Mouse (Mus musculus): ENCODE results near the gene Chmp2a. TPM values are rescaled to one million over a fixed set of nuclear protein-coding genes. Genes with fewer than 3 reads are reported as not detected.

The Chmp2a gene
- total RNA-seq, 2 experiments from 2014 or later: 178 to 225 TPM

DNA sequence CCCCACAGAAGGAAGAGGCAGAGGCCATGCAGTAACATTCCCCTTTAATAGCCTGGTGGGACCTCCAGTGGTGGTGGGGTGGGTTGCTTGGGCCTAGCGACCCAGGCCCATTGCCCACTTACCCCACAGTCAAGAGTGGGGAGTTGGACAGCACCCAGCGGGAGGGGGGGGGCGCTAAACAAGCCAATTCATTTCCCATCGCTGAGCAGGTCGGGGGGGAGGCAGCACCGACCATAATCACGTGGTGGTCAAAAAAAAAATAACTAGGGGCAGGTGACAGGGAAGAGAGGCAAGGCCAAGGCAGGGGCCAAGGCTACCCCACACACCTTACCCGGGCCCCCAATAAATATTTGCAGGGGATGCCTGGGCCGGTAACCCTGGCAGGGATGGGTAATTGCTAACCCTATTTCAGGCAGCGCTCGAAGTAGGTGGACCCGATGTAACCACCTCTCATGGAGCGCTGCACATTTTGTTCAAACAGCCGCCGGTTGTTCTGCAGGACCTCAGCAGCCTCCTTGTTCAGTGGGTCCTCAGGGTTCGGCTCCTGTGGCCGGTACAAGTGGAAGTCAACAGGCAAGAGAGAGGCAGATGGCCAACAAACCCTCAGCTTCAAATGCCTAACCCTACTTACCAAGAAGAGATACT lies 726 bp upstream of the Chmp2a start:
- peak in 1 of 2 experiments; percentile 27 for DNase-seq

DNA sequence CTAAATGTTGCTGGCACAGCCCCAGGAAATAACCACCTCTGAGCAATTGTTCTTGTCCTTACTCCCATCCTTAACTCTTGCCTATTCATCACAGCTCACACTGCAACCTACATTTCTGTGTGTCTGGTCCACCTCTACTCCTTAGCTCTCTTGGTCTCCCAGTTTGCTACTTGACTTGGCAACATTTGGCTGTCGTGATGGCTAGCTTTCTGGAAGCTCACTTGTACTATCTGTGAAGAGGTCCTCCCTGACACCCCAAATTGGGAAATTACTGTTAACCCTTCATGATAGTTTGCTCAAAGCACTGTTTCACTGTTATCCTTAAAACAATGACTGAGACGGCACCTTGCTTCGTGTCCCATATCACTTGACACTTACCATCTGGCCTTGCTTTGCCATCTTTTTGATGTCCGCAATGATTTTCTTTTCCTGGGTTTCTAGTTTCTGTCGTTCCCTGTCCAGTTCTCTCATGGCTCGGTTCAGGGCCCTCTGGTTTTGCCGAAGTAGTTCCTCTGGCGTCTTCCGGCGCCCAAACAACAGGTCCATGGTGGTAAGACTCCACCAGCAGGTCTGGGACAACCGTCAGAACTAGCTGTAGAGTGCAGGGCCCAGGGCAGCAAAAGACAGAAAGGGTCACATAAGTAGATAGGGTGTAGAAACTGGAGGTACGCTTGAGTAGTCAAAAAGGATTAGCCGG lies 1.0 kb downstream of the Chmp2a start:
- no peak for DNase-seq

DNA sequence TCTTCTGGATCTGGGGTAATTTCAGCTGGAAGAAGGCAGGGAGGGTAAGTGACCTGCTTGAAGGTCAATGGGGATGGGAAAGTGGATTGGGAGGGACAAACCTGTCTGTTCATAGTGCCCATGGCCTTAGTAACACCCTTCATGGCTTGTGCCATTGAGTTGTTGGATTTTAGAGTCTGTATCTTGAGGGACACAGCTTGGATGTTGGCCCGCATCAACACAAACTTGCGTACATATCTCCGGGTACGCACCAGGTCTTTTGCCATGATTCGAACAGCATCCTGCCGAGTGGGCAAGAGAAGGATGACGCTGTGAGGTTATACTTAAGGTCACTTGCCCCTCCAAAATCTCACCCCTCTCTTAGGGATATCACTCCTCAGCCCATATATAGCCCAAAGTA lies 2.1 kb downstream of the Chmp2a start:
- no peak for DNase-seq

DNA sequence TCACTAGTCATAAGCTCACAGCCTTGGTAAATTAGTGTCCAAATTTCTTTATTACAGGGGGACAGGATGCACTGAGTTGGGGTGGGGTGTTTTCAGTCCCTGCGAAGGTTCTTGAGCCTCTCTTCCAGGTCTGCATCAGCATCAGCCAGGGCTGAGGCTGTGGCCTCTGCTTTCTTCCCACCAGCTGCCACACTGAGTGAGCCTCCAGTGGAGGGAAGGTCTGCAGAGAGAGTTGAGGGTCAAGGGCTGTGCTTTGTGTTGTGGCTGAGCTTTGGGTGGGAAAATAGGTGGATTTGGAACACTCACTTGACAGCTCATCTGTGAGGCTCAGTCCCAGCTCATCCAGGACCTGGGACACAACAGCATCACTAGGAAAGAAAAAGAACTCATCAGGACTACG lies 2.6 kb downstream of the Chmp2a start:
- DNase-seq: no peak

DNA sequence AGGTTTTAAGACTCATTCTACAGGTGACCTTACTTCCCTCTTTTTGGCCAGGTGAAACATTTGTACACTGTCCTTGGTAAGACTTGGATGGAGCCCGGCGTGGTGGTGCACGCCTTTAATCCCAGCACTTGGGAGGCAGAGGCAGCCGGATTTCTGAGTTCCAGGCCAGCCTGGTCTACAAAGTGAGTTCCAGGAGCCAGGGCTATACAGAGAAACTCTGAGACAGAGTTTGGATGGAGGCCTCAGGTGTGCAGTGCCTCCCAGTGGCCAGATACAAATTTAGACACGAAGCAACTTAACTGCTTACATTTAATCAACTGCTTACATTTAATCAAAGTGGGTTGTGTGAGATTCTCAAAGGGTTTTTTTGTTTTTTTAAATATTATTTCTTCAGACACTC lies 3.5 kb downstream of the Chmp2a start:
- no peak for DNase-seq

DNA sequence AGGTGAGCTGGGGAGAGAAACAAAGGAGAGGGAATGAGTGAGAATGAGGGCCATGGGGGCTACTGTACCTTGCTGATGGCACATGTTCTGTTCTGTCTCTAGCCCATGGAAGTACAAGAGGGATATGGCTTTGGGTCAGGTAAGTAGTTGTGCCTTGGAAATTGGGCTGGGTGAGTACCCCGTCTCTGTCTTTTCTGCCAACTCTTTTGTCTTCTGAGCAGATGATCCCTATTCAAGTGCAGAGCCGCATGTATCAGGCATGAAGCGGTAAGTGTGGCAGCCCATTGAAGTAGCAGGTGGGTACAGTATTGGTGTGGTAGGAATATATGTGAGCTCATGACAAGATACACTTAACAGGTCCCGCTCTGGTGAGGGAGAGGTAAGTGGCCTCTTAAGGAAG lies 5.6 kb downstream of the Chmp2a start:
- DNase-seq: no peak

- no peak for DNase-seq
These were observed 9.0 kb downstream of the Chmp2a start for GRCm38 (mm10) chr7:13025511-13026112.

DNA sequence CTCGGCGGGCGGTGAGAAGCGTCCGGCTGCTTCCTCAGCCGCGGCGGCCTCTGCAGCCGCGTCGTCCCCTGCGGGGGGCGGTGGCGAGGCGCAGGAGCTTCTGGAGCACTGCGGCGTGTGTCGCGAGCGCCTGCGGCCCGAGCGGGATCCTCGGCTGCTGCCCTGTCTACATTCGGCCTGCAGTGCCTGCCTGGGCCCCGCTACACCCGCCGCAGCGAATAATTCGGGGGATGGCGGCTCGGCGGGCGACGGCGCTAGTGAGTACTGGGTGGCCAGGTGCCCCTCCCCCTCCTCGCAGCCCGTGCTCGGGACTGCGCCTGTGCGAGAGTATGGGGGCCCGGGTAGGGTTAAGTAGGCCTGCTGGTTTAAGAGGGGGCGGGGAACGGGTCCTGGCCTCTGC lies 9.8 kb downstream of the Chmp2a start:
- peak; percentile 79 to 89 for DNase-seq

DNA sequence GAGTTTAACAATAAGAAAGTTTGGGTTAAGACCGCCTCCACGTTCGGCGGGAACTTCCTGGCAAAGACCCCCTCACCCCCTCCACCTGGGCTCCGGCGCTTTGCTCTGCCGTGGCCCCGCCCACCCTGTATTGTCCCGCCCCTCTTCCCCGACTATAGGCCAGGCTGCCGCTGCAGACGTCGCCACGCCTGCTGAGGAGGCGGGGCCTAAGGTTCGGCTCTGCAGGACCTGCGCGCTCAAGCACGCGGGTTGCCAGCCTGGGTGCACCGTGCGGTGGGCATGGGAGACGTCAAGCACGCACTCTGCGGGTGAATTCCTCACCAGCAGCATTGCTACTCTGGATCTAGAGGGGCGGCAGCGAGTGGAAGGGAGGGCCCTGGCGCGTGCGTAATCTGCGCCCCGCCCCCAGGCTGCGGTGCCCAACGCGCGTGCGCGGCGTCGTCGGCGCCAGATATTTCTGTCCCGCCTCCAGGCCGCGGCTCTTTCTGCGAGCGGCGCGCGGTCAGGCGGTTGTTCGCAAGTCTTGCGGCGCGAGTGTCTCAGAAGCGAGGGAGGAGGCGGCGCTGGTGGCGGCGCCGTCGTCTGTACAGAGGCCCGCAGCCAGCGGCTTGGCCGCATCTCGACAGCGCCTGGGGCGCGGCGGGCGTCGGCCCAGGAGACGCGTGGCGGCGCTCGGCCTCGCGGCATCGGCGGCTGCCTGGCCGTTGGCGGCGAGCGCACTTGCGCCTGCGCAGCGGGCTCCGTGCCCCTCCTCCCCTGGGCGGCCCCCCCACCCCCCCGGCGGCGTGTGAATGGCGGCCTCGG lies 10.5 kb downstream of the Chmp2a start:
- DNase-seq: peak; percentile 92 to 94

- peak; percentile 81 to 86 for DNase-seq
These were observed 11.7 kb downstream of the Chmp2a start for GRCm38 (mm10) chr7:13022773-13023535.

- DNase-seq: no peak
These were observed 19.4 kb downstream of the Chmp2a start for GRCm38 (mm10) chr7:13015217-13015616.

- DNase-seq: no peak
These were observed 20.2 kb downstream of the Chmp2a start for GRCm38 (mm10) chr7:13014275-13014839.

DNA sequence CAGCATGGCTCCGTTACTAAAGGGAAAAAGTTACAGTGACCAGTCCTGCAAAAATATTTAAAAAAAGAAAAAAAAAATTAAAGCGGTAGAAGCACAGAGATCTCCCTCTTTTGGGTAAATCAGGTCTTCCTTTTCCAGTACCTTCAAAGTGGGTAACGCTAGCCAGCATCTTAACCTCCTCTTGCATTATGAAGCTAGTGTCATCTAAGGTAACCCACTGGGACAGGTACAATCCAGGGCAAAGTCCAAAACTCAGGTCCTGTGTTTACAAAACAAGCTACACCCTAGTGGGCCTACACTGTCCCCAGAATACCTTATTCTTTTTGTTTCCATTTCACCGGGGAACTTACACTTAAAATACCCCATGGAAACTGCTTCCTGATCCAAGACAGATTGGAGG lies 20.9 kb downstream of the Chmp2a start:
- DNase-seq: no peak

DNA sequence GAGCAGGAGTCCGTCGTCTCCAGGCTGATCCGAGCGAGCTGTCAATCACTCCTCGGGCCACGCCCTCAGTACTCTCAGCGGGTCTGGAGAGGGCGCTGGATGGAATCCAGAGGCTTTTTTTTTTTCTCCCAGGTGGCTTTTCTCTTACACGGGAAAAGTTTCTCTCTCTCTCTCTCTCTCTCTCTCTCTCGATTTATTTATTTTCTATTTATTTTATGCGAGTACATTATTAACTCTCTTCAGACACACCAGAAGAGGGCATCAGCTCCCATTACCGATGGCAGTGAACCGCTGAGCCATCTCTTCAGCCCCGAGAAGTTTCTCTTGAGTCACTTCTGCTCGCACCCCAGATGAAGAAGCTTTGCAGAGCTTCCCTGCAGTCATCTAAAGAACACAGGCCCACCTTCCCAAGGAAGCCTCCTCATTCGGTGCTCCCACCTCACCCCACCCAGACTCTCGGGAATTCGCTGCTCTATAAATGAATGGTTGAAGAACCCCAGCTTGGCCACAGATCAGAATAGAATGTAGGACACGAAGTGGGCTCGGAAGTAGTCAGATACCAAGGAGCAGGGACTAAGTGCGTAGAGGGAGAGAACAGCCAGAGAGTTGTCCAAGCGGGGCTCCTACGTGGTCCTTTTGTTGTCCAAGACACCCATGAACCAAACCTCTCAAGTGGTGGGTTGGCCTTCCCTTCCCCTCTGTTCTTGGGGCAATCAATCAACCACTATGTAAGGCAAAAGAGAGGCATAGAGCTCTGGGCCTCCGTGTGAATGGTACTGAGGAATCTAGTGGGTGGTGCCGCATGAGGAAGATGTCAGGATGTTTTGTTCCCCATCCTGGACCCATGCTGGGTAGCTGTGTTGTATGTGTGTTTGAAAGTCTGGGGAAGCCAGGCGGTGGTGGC lies 24.4 kb downstream of the Chmp2a start, which contains the start of gene Zbtb45:
Gene Zbtb45, minus strand, starts transcription at position 30 of the 904 bp plus-strand sequence.
- no peak for DNase-seq

GRCm38 (mm10) chr7:13009143-13010004 lies 25.2 kb downstream of the Chmp2a start:
- DNase-seq: peak; percentile 91 to 92

GRCm38 (mm10) chr7:13007341-13008092 lies 27.1 kb downstream of the Chmp2a start:
- no peak for DNase-seq

GRCm38 (mm10) chr7:13006531-13006930 lies 28.1 kb downstream of the Chmp2a start:
- DNase-seq: no peak

DNA sequence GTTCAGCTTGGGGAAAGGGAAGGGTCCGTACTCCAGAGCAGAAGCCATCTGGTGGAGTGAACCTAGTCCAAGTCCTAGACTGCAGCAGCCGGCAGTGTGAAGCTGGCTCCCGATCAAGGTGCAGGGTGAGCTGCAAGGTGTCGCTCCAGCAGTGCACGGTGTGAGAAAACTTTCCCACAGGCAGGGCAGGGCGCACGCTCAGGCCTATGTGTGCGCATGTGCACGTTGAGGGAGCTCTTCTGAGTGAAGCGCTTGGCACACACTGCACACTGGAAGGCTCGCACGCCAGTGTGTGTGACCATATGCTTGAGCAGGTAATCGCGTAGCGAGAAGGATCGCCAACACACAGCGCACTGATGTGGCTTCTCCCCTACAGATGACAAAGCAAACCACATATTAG lies 28.6 kb downstream of the Chmp2a start:
- no peak for DNase-seq

GRCm38 (mm10) chr7:13003380-13003779 lies 31.2 kb downstream of the Chmp2a start:
- DNase-seq: no peak
